Mouse (Mus musculus) ES-E14 (cell line): ENCODE measurements around the gene Cblb.

Experiments used
- HCFC1 ChIP-seq: IDR thresholded peaks from 2 replicates; pipeline ENCODE4 v1.6.1; 2012; ENCODE audit warnings: low read length, inconsistent platforms, borderline replicate concordance; ENCODE audit not compliant: insufficient read depth
- MAFK ChIP-seq: IDR thresholded peaks from 2 replicates; pipeline ENCODE4 v1.6.1; 2014; ENCODE audit warnings: mild to moderate bottlenecking, low read depth, low read length, inconsistent platforms; ENCODE audit not compliant: insufficient read depth
- ZC3H11A ChIP-seq: IDR thresholded peaks from 2 replicates; pipeline ENCODE4 v1.6.1; 2012; ENCODE audit warnings: low read depth, mild to moderate bottlenecking, inconsistent platforms, low read length, borderline replicate concordance
- ZNF384 ChIP-seq: IDR thresholded peaks from 2 replicates; pipeline ENCODE4 v1.6.1; 2012; ENCODE audit warnings: low read depth, low read length, inconsistent platforms

DNA sequence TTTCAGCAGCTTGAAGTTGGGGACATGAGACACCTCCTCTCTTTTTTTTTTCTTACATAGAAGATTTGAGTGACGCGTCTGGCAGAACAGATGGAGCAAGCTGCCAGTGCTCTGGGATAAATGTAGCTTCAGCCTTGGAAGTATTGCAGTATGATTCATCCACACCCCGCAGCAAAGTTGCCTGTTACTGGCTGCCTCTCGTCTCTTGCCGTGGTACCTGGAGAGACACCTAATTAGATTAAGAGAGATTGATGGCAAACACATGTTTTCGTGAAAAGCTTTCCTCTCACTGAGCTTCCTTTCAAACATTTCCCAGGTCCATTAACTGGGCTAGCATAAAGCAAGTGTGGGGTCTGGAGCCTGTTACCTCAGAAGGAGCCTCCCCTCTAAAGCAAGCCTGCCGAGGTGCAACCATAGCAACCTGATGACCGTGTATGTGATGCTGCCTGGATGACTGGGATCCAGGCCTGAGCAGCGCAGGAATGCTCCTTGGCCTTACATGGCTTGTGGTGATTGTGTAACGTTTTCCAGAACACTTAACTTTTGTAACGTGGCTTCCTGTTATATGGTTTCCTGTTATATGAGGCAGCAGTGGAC, 103.7 kb downstream of the Cblb start:
- TF ChIP-seq HCFC1 (no peak), ZNF384 (no peak), MAFK (no peak), ZC3H11A (no peak)
